Mouse (Mus musculus) CD4-positive, CD25-positive, alpha-beta regulatory T cell, adult 2 months (primary cell): ENCODE measurements at regions not wholly inside any gene's neighbourhood (a gene's known extent, or its start where the extent isn't known, plus 50 kb on each side); places are given as distances from the start of the nearest gene placed in this dataset.
"Not testable (repeated sequence)": the region's sequence is repeated elsewhere in the genome, so short reads cannot be mapped to it uniquely, and the experiment has no call there.

Experiments used
- DNase-seq: peaks from one replicate; pipeline ENCODE4 v3.0.0-alpha.2; 2012; ENCODE audit warnings: low read depth, low spot score

- no peak for DNase-seq
Observed at GRCm38 (mm10) chr3:130828346-130828745, 98.1 kb upstream of the Rpl34 start.

GRCm38 (mm10) chr3:130827934-130828333 lies 97.7 kb upstream of the Rpl34 start:
- DNase-seq: no peak

DNA sequence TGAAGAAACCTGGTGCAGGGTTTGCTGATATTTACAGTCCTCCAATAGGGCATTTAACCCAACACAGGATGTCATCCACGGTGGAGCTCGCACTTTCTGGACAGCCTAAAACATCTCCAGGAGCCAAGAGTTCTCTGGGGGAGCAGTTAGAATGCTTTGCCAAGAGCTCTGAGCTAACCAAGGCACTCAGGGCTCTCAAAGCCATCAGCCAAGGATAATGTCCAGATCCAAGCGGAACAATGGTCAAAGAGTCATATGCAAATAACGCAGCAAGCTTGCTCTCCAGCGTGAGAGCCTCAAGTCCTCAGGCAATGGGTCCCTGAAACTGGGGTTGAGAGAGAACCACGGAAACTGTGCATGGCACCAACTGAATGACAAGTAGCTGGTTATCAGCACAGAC lies 96.8 kb upstream of the Rpl34 start:
- no peak for DNase-seq

DNA sequence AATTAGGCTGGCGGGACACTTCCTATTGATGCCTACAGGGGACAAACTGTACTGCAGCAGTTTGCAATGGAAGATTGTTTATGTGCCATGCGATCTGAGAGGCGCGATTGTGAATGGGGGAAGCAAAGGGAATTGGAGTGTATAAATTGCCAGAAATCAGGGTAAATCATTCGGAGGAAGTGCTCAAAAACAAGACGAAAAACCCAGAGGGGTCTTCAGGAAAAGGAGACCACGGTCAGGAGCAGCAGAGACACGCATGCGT lies 89.6 kb upstream of the Rpl34 start:
- peak; percentile 63 for DNase-seq

DNA sequence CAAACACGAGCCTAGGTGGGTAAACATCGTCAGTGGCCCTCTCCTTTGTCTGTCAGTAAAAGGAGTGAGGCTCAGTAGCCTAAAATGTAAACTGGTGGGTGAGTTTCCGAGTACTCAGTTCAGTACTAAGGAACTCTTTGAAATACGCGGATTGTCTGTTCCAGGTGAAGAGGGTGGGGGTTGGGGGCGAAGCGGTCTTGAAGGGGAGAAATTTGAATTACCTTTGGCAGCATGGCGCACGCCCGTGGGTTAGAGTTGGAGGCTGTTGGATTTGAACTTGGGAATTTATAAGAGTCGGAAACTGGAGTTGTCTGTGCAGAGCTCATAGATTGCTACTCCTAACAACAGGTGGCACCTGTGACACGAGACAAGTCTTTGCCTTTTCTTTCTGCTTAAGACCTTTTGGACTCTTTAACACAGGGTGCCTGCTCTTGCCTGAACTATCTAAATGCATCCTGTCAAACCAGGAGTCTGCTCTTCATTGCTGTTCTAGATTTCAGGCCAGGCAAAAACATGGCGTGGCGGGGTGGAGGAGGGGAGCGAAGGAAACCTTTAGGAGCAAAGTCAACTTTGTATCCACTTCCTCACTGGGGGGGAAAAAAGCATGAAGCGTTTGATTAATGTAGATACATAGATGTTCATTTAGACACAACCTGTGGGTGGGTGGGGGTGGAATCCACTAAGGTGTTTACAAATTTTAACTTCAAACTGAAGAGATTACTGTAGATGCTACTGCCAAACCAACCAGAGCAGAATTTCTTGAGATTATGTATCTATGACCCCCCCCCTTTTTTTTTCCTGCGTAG lies 89.0 kb upstream of the Rpl34 start:
- DNase-seq: no peak

GRCm38 (mm10) chr3:130818467-130819030 lies 88.4 kb upstream of the Rpl34 start:
- peak; percentile 94 for DNase-seq

DNA sequence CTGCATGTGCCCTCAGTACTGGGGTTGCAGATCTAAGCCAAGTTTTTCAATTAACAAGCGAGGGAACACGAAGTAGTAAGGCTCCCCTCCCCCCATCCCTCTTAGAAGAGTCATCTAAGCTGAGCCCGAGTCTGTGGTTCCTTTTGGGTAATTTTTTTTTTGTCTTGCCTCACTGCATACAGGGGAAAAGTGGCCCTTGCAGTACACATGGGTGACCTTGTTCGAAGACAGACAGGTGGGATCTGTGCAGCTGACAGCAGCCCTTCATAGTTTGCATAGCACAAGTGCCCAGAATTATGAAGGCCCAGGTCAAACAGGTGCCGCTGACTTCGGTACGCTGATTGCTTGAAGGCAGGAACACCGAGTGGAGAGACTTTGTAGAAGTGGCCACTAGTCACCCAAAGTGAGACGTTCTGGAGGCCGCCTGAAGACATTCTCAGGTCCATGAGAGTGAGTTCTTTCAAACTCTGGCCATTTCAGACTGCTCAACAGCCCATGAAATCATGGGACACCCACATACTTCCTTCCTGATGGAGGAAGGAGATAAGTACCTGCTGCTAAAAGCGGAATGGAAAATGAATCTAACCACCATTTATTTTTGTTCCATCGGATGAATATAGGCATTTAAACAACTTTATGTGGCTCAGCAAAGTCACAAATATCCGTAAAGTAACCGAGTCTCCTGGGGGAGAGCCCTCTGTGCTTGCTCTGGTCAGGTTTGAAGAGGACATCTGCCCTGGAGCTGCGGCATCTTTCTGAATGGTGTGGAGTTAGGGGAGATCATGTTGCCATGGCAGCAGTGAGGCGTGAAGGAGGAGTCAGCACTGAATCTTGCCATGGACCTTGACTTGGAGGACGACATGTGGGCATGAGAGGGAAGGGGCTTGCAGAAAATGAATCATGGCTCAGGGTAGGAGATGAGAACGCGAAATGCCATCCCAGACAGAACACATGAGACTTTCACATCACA lies 79.8 kb upstream of the Rpl34 start:
- DNase-seq: peak; percentile 76

- DNase-seq: no peak
Observed at GRCm38 (mm10) chr3:130805345-130805744, 75.1 kb upstream of the Rpl34 start.

- no peak for DNase-seq
Observed at GRCm38 (mm10) chr3:130804327-130804662, 74.1 kb upstream of the Rpl34 start.

- DNase-seq: peak; percentile 53
Observed at GRCm38 (mm10) chr3:130803591-130804326, 73.6 kb upstream of the Rpl34 start.

- no peak for DNase-seq
Observed at GRCm38 (mm10) chr3:130800016-130800415, 69.8 kb upstream of the Rpl34 start.

GRCm38 (mm10) chr3:130797956-130798355 lies 67.8 kb upstream of the Rpl34 start:
- DNase-seq: not testable (repeated sequence)

- peak; percentile 55 for DNase-seq
Observed at GRCm38 (mm10) chr3:130796531-130796930, 66.3 kb upstream of the Rpl34 start.

GRCm38 (mm10) chr3:130795396-130795795 lies 65.2 kb upstream of the Rpl34 start:
- no peak for DNase-seq

DNA sequence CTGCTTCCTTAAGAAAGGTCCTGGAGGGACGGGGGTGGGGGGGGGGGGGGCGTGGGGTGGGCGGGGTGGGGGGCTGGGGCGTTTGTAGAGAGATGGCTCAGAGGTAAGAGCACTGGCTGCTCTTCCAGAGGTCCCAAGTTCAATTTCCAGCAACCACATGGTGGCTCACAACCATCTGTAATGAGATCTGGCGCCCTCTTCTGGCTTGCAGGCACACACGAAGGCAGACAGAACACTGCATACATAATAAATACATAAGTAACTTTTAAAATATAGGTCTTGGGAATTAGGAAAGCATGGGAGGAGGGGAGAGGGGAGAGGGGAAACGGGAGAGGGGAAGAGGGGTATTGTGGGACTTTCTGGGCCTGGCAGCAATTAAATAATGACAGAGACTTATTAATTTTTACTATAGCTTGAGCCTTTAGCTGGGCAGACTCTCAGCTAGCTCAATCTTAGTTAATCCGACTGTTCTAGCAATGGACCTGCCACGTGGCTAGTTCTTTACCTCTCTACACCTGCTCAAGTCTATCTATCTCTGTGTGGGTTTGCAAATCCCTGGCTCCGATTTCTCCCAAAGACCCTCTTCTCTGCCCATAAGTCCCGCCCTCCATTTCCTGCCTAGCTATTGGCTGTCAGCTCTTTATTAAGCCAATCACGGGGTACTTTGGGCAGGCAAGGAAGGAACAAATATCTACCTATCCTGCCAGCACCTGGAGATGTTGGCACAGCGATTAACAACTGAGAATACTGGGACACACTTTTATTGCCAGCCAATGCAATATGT lies 64.1 kb upstream of the Rpl34 start:
- DNase-seq: peak; percentile 63

- DNase-seq: no peak
Observed at GRCm38 (mm10) chr3:130780706-130781240, 50.6 kb upstream of the Rpl34 start.
